Mouse (Mus musculus): ENCODE data around the gene Spata9.
A peak's percentile ranks its signal among the peaks of the same experiment; 100 is the strongest.
"Not testable (repeated sequence)": the region's sequence is repeated elsewhere in the genome, so short reads cannot be mapped to it uniquely, and the experiment has no call there.

Gene Spata9

GRCm38 (mm10) chr13:75966850-75967249 is at the start of gene Spata9:
TSS of gene Spata9 (plus strand) at chr13:75967150.
- no peak for DNase-seq (ENCODE audit: extremely low spot score)

GRCm38 (mm10) chr13:75927951-75928350 is 39.0 kb upstream of the Spata9 start:
- DNase-seq (ENCODE audit: extremely low spot score): no peak

- DNase-seq (ENCODE audit: extremely low spot score): not testable (repeated sequence)
These were observed 37.9 kb upstream of the Spata9 start for GRCm38 (mm10) chr13:75929071-75929470.

- DNase-seq (ENCODE audit: extremely low spot score): no peak
These were observed 36.9 kb upstream of the Spata9 start for GRCm38 (mm10) chr13:75930023-75930422.

- DNase-seq (ENCODE audit: extremely low spot score): no peak
These were observed 36.3 kb upstream of the Spata9 start for GRCm38 (mm10) chr13:75930660-75931059.

- DNase-seq (ENCODE audit: extremely low spot score): peak; percentile 25
These were observed 35.9 kb upstream of the Spata9 start for GRCm38 (mm10) chr13:75931073-75931472.

GRCm38 (mm10) chr13:75933287-75933686 is 33.7 kb upstream of the Spata9 start:
- DNase-seq (ENCODE audit: extremely low spot score): no peak

GRCm38 (mm10) chr13:75938866-75939265 is 28.1 kb upstream of the Spata9 start:
- DNase-seq (ENCODE audit: extremely low spot score): no peak

- DNase-seq (ENCODE audit: extremely low spot score): no peak
These were observed 26.0 kb upstream of the Spata9 start for GRCm38 (mm10) chr13:75940791-75941517.

GRCm38 (mm10) chr13:75941518-75942295 is 25.2 kb upstream of the Spata9 start:
- DNase-seq (ENCODE audit: extremely low spot score): no peak

GRCm38 (mm10) chr13:75942731-75943130 is 24.2 kb upstream of the Spata9 start:
- DNase-seq (ENCODE audit: extremely low spot score): no peak

GRCm38 (mm10) chr13:75943189-75944043 is 23.5 kb upstream of the Spata9 start, which contains the start of gene Rhobtb3:
TSS of gene Rhobtb3 (minus strand) at chr13:75943925.
- DNase-seq (ENCODE audit: extremely low spot score): peak; percentile 95

- DNase-seq (ENCODE audit: extremely low spot score): peak; percentile 51
These were observed 22.7 kb upstream of the Spata9 start for GRCm38 (mm10) chr13:75944044-75944820.

GRCm38 (mm10) chr13:75950295-75950694 is 16.7 kb upstream of the Spata9 start:
- no peak for DNase-seq (ENCODE audit: extremely low spot score)

GRCm38 (mm10) chr13:75955357-75955992 is 11.5 kb upstream of the Spata9 start:
- no peak for DNase-seq (ENCODE audit: extremely low spot score)

- no peak for DNase-seq (ENCODE audit: extremely low spot score)
These were observed 7.5 kb downstream of the Spata9 start for GRCm38 (mm10) chr13:75974481-75974880.

- no peak for DNase-seq (ENCODE audit: extremely low spot score)
These were observed 8.7 kb downstream of the Spata9 start for GRCm38 (mm10) chr13:75975629-75976028.

GRCm38 (mm10) chr13:75976218-75976617 is 9.3 kb downstream of the Spata9 start:
- no peak for DNase-seq (ENCODE audit: extremely low spot score)

GRCm38 (mm10) chr13:75976649-75977048 is 9.7 kb downstream of the Spata9 start:
- no peak for DNase-seq (ENCODE audit: extremely low spot score)

GRCm38 (mm10) chr13:75981901-75982300 is 15.0 kb downstream of the Spata9 start:
- no peak for DNase-seq (ENCODE audit: extremely low spot score)

- no peak for DNase-seq (ENCODE audit: extremely low spot score)
These were observed 21.1 kb downstream of the Spata9 start for GRCm38 (mm10) chr13:75988096-75988495.
